ENCODE assay signal across 8 mouse cellular contexts in the genomic region with DNA sequence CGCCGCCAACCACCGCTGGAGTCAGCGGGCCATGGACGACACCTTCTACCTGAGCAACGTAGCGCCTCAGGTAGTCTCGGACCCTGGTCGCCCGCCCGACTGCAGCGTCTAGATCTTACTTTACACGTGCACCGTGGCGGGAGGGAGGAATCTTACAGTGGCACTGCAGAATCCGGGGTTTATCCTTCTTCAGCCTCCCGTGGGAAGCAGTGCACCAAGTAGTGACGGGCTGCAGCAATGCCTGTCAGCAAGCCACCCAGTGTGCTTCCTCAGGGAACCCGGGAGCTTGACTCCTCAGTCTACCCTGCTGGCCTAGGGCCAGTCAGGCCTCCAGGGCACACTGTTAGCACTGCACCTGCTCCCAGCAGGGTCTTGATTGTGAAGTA. TPM values are rescaled to one million over a fixed set of nuclear protein-coding genes. Genes with fewer than 3 reads are reported as not detected.
A peak's percentile ranks its signal among the peaks of the same experiment; 100 is the strongest.
DNase-seq lines count a peak whose midpoint lies in the region; ATAC-seq lines count a peak whose summit lies in the region.

No protein-coding gene starts in this region.

- peak overlapping the region; percentile 84 for H3K4me2 ChIP-seq in kidney, embryonic 14.5 days (replicated peaks; ENCODE audit: low read depth, low read length)
- peak overlapping the region; percentile 94 for H3K4me2 ChIP-seq in hindbrain, embryonic 12.5 days (replicated peaks)
- H3K4me2 ChIP-seq in midbrain, embryonic 12.5 days (replicated peaks) = peak overlapping the region; percentile 91

- no peaks in the 10 kb centered on the region for H3K27me3 ChIP-seq in kidney, embryonic 14.5 days (ENCODE audit: control insufficient read depth, insufficient read depth, low read length)
- H3K27me3 ChIP-seq in hindbrain, embryonic 12.5 days = no peaks in the 10 kb centered on the region
- H3K27me3 ChIP-seq in midbrain, embryonic 12.5 days = peaks cover 11% of the 10 kb centered on the region

- peaks cover 43% of the 10 kb centered on the region for H3K36me3 ChIP-seq in kidney, embryonic 14.5 days (ENCODE audit: control insufficient read depth, insufficient read depth, low read length)
- peaks cover 43% of the 10 kb centered on the region for H3K36me3 ChIP-seq in hindbrain, embryonic 12.5 days
- peaks cover 44% of the 10 kb centered on the region for H3K36me3 ChIP-seq in midbrain, embryonic 12.5 days

- 0 out of 2 replicates have a peak, but pooled peaks cover 1% of the 10 kb centered on the region for H3K4me1 ChIP-seq in kidney, embryonic 14.5 days (ENCODE audit: control insufficient read depth, insufficient read depth, low read length)
- peaks cover 9% of the 10 kb centered on the region for H3K4me1 ChIP-seq in hindbrain, embryonic 12.5 days
- peaks cover 9% of the 10 kb centered on the region for H3K4me1 ChIP-seq in midbrain, embryonic 12.5 days

- no peak overlapping the region for H3K27ac ChIP-seq in kidney, embryonic 14.5 days (ENCODE audit: low read depth, low read length)
- peak overlapping the region; percentile 94 for H3K27ac ChIP-seq in hindbrain, embryonic 12.5 days
- H3K27ac ChIP-seq in midbrain, embryonic 12.5 days (replicated peaks) = peak overlapping the region; percentile 90

- ATAC-seq in kidney, embryonic 14.5 days (ENCODE audit: low FRiP score, low TSS enrichment) = peak; percentile 20
- ATAC-seq in activated CD4-positive, CD25-positive, alpha-beta regulatory T cell, adult 4 months = peak; percentile 8
- peak; percentile 9; the same call in 1 of the 2 replicates for ATAC-seq in hindbrain, embryonic 12.5 days (ENCODE audit: low FRiP score)
- peak; percentile 25; the same call in 1 of the 2 replicates for ATAC-seq in midbrain, embryonic 12.5 days (ENCODE audit: low FRiP score, low read depth)

- H3K9ac ChIP-seq in kidney, embryonic 14.5 days (ENCODE audit: low read depth, low read length) = peak overlapping the region; percentile 79
- peak overlapping the region; percentile 81 for H3K9ac ChIP-seq in hindbrain, embryonic 12.5 days
- H3K9ac ChIP-seq in midbrain, embryonic 12.5 days (replicated peaks) = peak overlapping the region; percentile 70

- H3K9me3 ChIP-seq in kidney, embryonic 14.5 days (ENCODE audit: control insufficient read depth, low read length) = peaks cover 4% of the 10 kb centered on the region
- peaks cover 2% of the 10 kb centered on the region; the same call in 1 of the 2 replicates for H3K9me3 ChIP-seq in hindbrain, embryonic 12.5 days (replicated peaks)
- 0 out of 2 replicates have a peak, but pooled peaks cover 2% of the 10 kb centered on the region for H3K9me3 ChIP-seq in midbrain, embryonic 12.5 days

- DNase-seq in kidney, adult 11 months = no peak
- DNase-seq in ovary, postnatal 36 days (ENCODE audit: low spot score) = no peak
- DNase-seq in cerebellum, adult 11 months = no peak
- no peak for DNase-seq in right cerebral cortex, postnatal 4 days

- H3K4me3 ChIP-seq in kidney, embryonic 14.5 days (ENCODE audit: low read length) = peak overlapping the region; percentile 65
- H3K4me3 ChIP-seq in hindbrain, embryonic 12.5 days = peak overlapping the region; percentile 71
- peak overlapping the region; percentile 76 for H3K4me3 ChIP-seq in midbrain, embryonic 12.5 days

- WGBS in kidney, embryonic 14.5 days = 1% methylated on average over 19 of the region's 19 CpGs
- WGBS in hindbrain, embryonic 12.5 days = 2% methylated on average over 19 of the region's 19 CpGs
- WGBS in midbrain, embryonic 12.5 days = under 1% methylated on average over 19 of the region's 19 CpGs

RNA-seq across cellular contexts. Expression of a gene that starts 0.7 kb away (rescaled TPM):
- 20.3 and 22.1 TPM in 2 replicates for polyA plus RNA-seq in kidney, embryonic 14.5 days (2014; fragmentation: Nextera tagmentation; extraction: Ambion mirVana)
- 1 to 10 TPM; 2.6 to 3.3 TPM for polyA plus RNA-seq in activated CD4-positive, CD25-positive, alpha-beta regulatory T cell, adult 4 months (2017; shearing (Covaris generic))
- 15.7 and 16.2 TPM in 2 replicates for polyA plus RNA-seq in hindbrain, embryonic 12.5 days (2016; fragmentation: Nextera tagmentation; extraction: Ambion mirVana)
- polyA plus RNA-seq in midbrain, embryonic 12.5 days (2016; fragmentation: Nextera tagmentation; extraction: Ambion mirVana) = 13.9 and 14.2 TPM in 2 replicates

RNA-seq across cellular contexts. Expression of a gene that starts 6.3 kb away (rescaled TPM):
- polyA plus RNA-seq in kidney, embryonic 14.5 days (2014; fragmentation: Nextera tagmentation; extraction: Ambion mirVana) = 58.2 and 77.0 TPM in 2 replicates
- 10 to 100 TPM; 32.0 to 33.8 TPM for polyA plus RNA-seq in activated CD4-positive, CD25-positive, alpha-beta regulatory T cell, adult 4 months (2017; shearing (Covaris generic))
- 63.7 and 63.9 TPM in 2 replicates for polyA plus RNA-seq in hindbrain, embryonic 12.5 days (2016; fragmentation: Nextera tagmentation; extraction: Ambion mirVana)
- polyA plus RNA-seq in midbrain, embryonic 12.5 days (2016; fragmentation: Nextera tagmentation; extraction: Ambion mirVana) = 60.4 and 64.0 TPM in 2 replicates

RNA-seq across cellular contexts. Expression of a gene that starts 33.7 kb away (rescaled TPM):
- polyA plus RNA-seq in kidney, embryonic 14.5 days (2014; fragmentation: Nextera tagmentation; extraction: Ambion mirVana) = 10.0 and 11.4 TPM in 2 replicates
- 1 to 10 TPM; 7.0 to 7.7 TPM for polyA plus RNA-seq in activated CD4-positive, CD25-positive, alpha-beta regulatory T cell, adult 4 months (2017; shearing (Covaris generic))
- 10.4 and 13.1 TPM in 2 replicates for polyA plus RNA-seq in hindbrain, embryonic 12.5 days (2016; fragmentation: Nextera tagmentation; extraction: Ambion mirVana)
- polyA plus RNA-seq in midbrain, embryonic 12.5 days (2016; fragmentation: Nextera tagmentation; extraction: Ambion mirVana) = 12.6 and 12.8 TPM in 2 replicates

RNA-seq across cellular contexts. Expression of a gene that starts 38.4 kb away (rescaled TPM):
- polyA plus RNA-seq in kidney, embryonic 14.5 days (2014; fragmentation: Nextera tagmentation; extraction: Ambion mirVana) = 11.1 and 15.3 TPM in 2 replicates
- polyA plus RNA-seq in activated CD4-positive, CD25-positive, alpha-beta regulatory T cell, adult 4 months (2017; shearing (Covaris generic)) = 1 to 10 TPM; 6.8 to 6.9 TPM
- polyA plus RNA-seq in hindbrain, embryonic 12.5 days (2016; fragmentation: Nextera tagmentation; extraction: Ambion mirVana) = 10.3 and 10.6 TPM in 2 replicates
- polyA plus RNA-seq in midbrain, embryonic 12.5 days (2016; fragmentation: Nextera tagmentation; extraction: Ambion mirVana) = 11.2 and 12.9 TPM in 2 replicates

RNA-seq across cellular contexts. Expression of a gene that starts 47.6 kb away (rescaled TPM):
- polyA plus RNA-seq in kidney, embryonic 14.5 days (2014; fragmentation: Nextera tagmentation; extraction: Ambion mirVana) = 9.4 and 11.9 TPM in 2 replicates
- polyA plus RNA-seq in activated CD4-positive, CD25-positive, alpha-beta regulatory T cell, adult 4 months (2017; shearing (Covaris generic)) = 10 to 100 TPM; 14.5 to 15.2 TPM
- polyA plus RNA-seq in hindbrain, embryonic 12.5 days (2016; fragmentation: Nextera tagmentation; extraction: Ambion mirVana) = 11.8 and 12.6 TPM in 2 replicates
- polyA plus RNA-seq in midbrain, embryonic 12.5 days (2016; fragmentation: Nextera tagmentation; extraction: Ambion mirVana) = 11.6 and 11.7 TPM in 2 replicates
